Mouse (Mus musculus) neural tube, embryonic 15.5 days (tissue): Measurements from ENCODE around the gene Palmd. TPM values are rescaled to one million over a fixed set of nuclear protein-coding genes. Genes with fewer than 3 reads are reported as not detected.

ENCODE experiments used
- ATAC-seq: fragments of 200-750 bp; cut with Nextera tagmentation; 2 replicates; pipeline ENCODE4 v1.8.0; 2017; ENCODE audit warnings: mild to moderate bottlenecking, moderate TSS enrichment, moderate library complexity; ENCODE audit not compliant: low FRiP score
- H3K27ac ChIP-seq: fragments of 300-500 bp; sonication (generic); replicated peaks from 2 replicates; pipeline ENCODE4 v1.5.1; 2015; ENCODE audit warnings: mild to moderate bottlenecking, inconsistent platforms
- H3K27me3 ChIP-seq: fragments of 300-500 bp; sonication (generic); replicated peaks from 2 replicates; pipeline ENCODE4 v1.6.1; 2015; ENCODE audit warnings: inconsistent platforms
- H3K36me3 ChIP-seq: fragments of 300-500 bp; sonication (generic); 2 replicates; pipeline ENCODE4 v1.6.1; 2015; ENCODE audit warnings: inconsistent platforms
- H3K4me1 ChIP-seq: fragments of 300-500 bp; sonication (generic); 2 replicates; pipeline ENCODE4 v1.6.1; 2015; ENCODE audit warnings: inconsistent platforms
- H3K4me2 ChIP-seq: fragments of 300-500 bp; sonication (generic); 2 replicates; pipeline ENCODE4 v1.6.1; 2015; ENCODE audit warnings: inconsistent platforms, mild to moderate bottlenecking, moderate library complexity
- H3K4me3 ChIP-seq: fragments of 300-500 bp; sonication (generic); replicated peaks from 2 replicates; pipeline ENCODE4 v1.5.1; 2015; ENCODE audit warnings: mild to moderate bottlenecking, inconsistent platforms
- H3K9ac ChIP-seq: fragments of 300-500 bp; sonication (generic); replicated peaks from 2 replicates; pipeline ENCODE4 v1.6.1; 2015; ENCODE audit warnings: mild to moderate bottlenecking, inconsistent platforms
- H3K9me3 ChIP-seq: fragments of 300-500 bp; sonication (generic); replicated peaks from 2 replicates; pipeline ENCODE4 v1.6.1; 2016; ENCODE audit warnings: inconsistent platforms
- WGBS: fragments of 180-500 bp; shearing (Covaris S2); methylation state at CpG from one replicate; pipeline ENCODE4 v1.1.7; 2015; ENCODE audit warnings: mixed read lengths; 5-methylcytosine and 5-hydroxymethylcytosine counted together
- polyA plus RNA-seq: library from polyadenylated mRNA; unstranded; fragments of >200 nt; fragmentation: Nextera tagmentation; extraction: Ambion mirVana; gene quantifications from 2 replicates; pipeline ENCODE4 v1.2.1, GENCODE M21; 2015

Palmd gene
- polyA plus RNA-seq, 1 experiment from 2014 or later, result 7.3 TPM

DNA sequence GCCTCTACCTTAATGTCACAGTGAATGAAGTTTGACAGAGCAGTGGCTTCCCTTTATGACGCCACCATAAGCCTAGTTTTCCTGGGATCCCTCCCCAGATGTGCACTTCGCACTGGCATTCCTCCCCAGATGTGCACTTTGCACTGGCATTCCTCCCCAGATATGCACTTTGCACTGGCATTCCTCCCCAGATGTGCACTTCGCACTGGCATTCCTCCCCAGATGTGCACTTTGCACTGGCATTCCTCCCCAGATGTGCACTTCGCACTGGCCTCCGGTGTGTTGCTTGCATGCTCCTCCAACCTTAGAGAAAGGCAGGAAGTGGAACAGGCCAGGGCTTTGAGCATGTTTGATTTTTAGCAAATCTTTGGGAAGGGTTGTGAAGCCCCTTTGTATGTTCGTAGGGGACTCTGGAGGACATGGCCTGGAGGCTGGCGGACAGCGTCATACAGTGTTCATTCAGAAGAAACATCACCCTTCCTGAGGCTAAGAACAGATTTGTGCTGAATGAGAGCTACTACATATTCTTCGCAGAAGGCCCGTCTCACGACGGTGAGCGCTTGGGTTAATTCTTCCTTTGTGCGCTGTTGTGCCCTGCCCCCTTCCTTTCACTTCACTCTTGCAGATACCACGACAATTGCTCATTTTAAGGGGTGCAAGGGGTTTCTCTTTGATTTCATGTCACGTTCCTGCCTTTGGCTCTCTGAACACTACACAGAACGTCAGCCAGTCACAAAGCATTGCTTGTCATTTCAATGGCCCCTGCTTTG lies 77.2 kb downstream of the Palmd start:
- H3K4me2 ChIP-seq, result no peak overlapping the region
- H3K4me1 ChIP-seq, result no peaks in the 10 kb centered on the region
- no peaks in the 10 kb centered on the region for H3K36me3 ChIP-seq
- H3K9ac ChIP-seq, result no peak overlapping the region
- H3K27me3 ChIP-seq, result no peaks in the 10 kb centered on the region
- H3K9me3 ChIP-seq, result no peaks in the 10 kb centered on the region
- WGBS, result 64% methylated on average over 17 of the region's 17 CpGs
- no peak for ATAC-seq
- no peak overlapping the region for H3K4me3 ChIP-seq
- H3K27ac ChIP-seq, result no peak overlapping the region; the same call in 1 of the 2 replicates

- Histone ChIP-seq H3K36me3 (no peaks in the 10 kb centered on the region), H3K9me3 (no peaks in the 10 kb centered on the region), H3K27ac (no peak overlapping the region), H3K9ac (no peak overlapping the region), H3K4me3 (no peak overlapping the region), H3K4me1 (no peaks in the 10 kb centered on the region), H3K4me2 (no peak overlapping the region), H3K27me3 (no peaks in the 10 kb centered on the region)
- no peak for ATAC-seq
- WGBS, result 97% methylated on average over 4 of the region's 4 CpGs
Measured at GRCm38 (mm10) chr3:116890576-116890975, 78.2 kb downstream of the Palmd start.

GRCm38 (mm10) chr3:116889358-116889757 lies 79.4 kb downstream of the Palmd start:
- Histone ChIP-seq H3K4me2 (no peak overlapping the region), H3K4me3 (no peak overlapping the region), H3K27me3 (no peaks in the 10 kb centered on the region), H3K4me1 (no peaks in the 10 kb centered on the region), H3K36me3 (no peaks in the 10 kb centered on the region), H3K27ac (no peak overlapping the region), H3K9ac (no peak overlapping the region), H3K9me3 (no peaks in the 10 kb centered on the region)
- WGBS, result 96% methylated on average over 7 of the region's 7 CpGs
- ATAC-seq, result no peak

- H3K4me1 ChIP-seq, result no peaks in the 10 kb centered on the region
- no peaks in the 10 kb centered on the region for H3K9me3 ChIP-seq
- no peak overlapping the region for H3K4me2 ChIP-seq
- H3K9ac ChIP-seq, result no peak overlapping the region
- no peak for ATAC-seq
- no peak overlapping the region for H3K4me3 ChIP-seq
- H3K36me3 ChIP-seq, result no peaks in the 10 kb centered on the region
- H3K27ac ChIP-seq, result no peak overlapping the region
- no peaks in the 10 kb centered on the region for H3K27me3 ChIP-seq
- 91% methylated on average over 8 of the region's 8 CpGs for WGBS
Measured at GRCm38 (mm10) chr3:116884941-116885340, 83.8 kb downstream of the Palmd start.

DNA sequence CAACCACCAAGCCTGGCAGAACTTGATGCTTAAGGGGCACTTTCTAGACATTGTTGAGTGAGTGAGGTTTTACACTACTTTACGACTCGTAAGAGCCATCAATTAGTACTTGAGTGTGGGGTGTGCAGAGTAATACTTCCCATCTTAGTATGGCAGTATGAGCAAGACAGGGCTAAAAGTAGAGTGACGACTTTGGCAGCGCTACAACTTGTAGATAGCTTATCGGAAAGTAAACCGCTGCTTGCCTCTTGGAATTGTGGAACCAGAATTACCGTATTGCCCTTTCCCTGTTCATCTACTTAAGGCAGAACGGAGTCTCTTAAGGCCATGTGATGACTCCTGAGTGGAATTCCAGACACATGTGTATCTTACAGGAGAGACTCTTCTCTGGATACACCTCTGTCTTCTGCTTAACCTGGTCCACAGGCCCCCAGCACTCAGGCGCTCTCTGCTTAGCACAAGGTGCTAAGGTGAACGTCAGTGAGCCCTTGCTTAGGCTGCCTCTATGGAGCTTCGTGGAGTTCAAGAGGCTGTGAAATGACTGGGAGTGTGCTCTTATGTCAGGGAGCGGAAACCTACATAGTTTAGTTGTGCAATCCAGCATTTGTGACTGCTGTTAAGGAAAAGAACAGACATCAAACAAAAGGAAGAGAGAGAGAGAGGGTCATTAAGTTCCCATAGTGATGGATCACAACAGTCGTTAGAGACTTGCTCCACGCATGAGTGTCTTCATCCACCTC lies 86.4 kb downstream of the Palmd start:
- Histone ChIP-seq H3K9me3 (no peaks in the 10 kb centered on the region), H3K4me2 (no peak overlapping the region), H3K4me1 (no peaks in the 10 kb centered on the region), H3K4me3 (no peak overlapping the region), H3K27me3 (no peaks in the 10 kb centered on the region), H3K9ac (no peak overlapping the region), H3K27ac (no peak overlapping the region), H3K36me3 (no peaks in the 10 kb centered on the region)
- WGBS, result 84% methylated on average over 14 of the region's 14 CpGs
- no peak for ATAC-seq

DNA sequence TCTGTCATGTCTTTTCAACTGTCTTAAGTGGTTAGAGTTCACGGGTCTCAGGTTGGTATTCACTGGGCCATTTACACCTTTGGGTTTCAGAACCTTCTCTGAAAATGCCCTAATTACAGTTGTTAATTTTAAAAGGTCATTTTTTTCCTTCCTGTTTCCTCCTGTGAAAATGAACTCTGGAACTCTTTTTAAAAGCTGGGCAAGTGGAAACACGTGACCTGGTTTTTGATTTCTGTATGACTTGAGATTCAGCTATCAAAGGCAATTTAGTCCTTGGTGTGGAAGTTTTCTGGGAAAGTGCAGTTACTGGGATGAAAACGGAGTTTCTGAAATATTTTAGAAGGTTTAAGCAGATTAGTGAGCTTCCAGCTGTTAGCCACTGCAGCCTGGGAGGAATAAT lies 98.4 kb downstream of the Palmd start:
- Histone ChIP-seq H3K27ac (no peak overlapping the region), H3K4me2 (no peak overlapping the region), H3K27me3 (no peaks in the 10 kb centered on the region), H3K9me3 (no peaks in the 10 kb centered on the region), H3K4me1 (no peaks in the 10 kb centered on the region), H3K9ac (no peak overlapping the region), H3K4me3 (no peak overlapping the region), H3K36me3 (no peaks in the 10 kb centered on the region)
- WGBS, result 77% methylated on average over 3 of the region's 3 CpGs
- ATAC-seq, result no peak

Other genes starting within 250 kb of the Palmd start
- 17.0 TPM in 2 replicates for gene Agl, start 160.8 kb downstream of the Palmd start, polyA plus RNA-seq
- 5.3 and 10.1 TPM in 2 replicates for gene Frrs1, start 109.5 kb downstream of the Palmd start, polyA plus RNA-seq
- not detected in 2 replicates for gene 4930455H04Rik, start 720 bp downstream of the Palmd start, polyA plus RNA-seq